Mouse (Mus musculus) G1E (cell line): Measurements from ENCODE around the gene Siae.

Experiments used
- CTCF ChIP-seq: IDR thresholded peaks from 2 replicates; pipeline ENCODE4 v1.5.1; 2012; ENCODE audit warnings: low read depth, low read length, inconsistent platforms, mixed read lengths
- GATA1 ChIP-seq: IDR thresholded peaks from 2 replicates; pipeline ENCODE4 v1.6.1; 2012; ENCODE audit warnings: borderline replicate concordance, low read length, inconsistent platforms, mixed read lengths
- GATA2 ChIP-seq: IDR thresholded peaks from 2 replicates; pipeline ENCODE4 v1.6.1; 2012; ENCODE audit warnings: low read depth, low read length, inconsistent platforms, borderline replicate concordance
- POLR2AphosphoS5 ChIP-seq: IDR thresholded peaks from 2 replicates; pipeline ENCODE4 v1.6.1; 2012; ENCODE audit warnings: low read depth, low read length, inconsistent platforms; ENCODE audit not compliant: insufficient replicate concordance
- TAL1 ChIP-seq: conservative IDR thresholded peaks from 2 replicates; pipeline ENCODE4 v1.6.1; 2012; ENCODE audit warnings: low read depth, low read length, inconsistent platforms, mixed read lengths

DNA sequence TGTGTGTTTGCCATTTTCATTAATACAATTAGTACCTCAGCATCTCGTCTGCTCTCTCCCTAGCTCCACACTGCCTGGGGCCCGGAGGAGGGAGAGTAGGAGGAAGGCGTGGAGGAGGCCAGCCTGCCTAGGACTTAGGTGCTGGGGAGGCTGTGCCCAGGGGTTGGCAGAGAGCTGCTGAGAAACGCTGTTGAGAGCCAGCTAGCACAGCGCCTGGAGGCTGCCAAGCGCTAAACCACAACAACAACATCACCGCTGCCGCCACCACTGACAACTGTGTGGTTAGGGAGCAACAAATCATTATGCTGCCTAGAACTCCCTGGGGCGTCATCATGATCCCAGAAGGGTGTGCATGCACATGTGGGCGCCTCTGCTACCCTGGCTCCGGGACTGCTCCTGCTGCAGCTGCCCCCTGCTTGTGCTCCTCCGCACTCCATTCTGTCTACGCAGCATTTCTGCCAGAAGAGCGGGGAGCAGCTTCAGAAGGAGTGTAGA is 21.0 kb downstream of the Siae start:
- TF ChIP-seq CTCF (no peak), GATA1 (no peak), GATA2 (no peak), TAL1 (no peak), POLR2AphosphoS5 (no peak)
